16 mouse cellular contexts compared by ENCODE assay signal in the genomic region with DNA sequence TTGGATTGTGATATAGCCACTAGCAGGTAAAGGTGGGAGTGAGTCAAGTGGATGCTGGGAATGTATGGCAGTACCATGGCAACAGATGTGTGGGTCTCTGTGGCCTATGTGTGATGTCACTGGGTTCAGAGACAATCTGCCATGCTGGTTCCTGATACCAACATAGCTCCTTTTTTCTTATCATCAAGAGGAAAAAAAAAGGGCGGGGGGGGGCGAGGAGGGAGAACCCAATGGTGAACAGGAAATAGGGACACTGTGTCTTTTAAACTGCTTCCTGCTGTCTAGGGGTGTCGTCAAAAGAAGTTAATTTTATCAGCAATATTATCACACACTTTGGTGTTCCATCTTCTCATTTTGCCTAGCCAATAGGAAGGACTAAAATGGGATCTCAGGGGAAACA.
"Had no signal": no experiment of that assay in that cellular context is flagged by ENCODE, and none has a peak within 500 bp of the region (broad histone marks: within the 10 kb centered on the region; RNA-seq: fewer than 3 reads in every experiment).

No protein-coding gene starts in this region.

- H3K9me3 ChIP-seq: neural tube, embryonic 13.5 days; neural tube, embryonic 15.5 days; stomach, embryonic 15.5 days had no signal

- H3K27me3 ChIP-seq: neural tube, embryonic 13.5 days; neural tube, embryonic 15.5 days; stomach, embryonic 15.5 days had no signal

- H3K36me3 ChIP-seq: neural tube, embryonic 13.5 days; neural tube, embryonic 15.5 days; stomach, embryonic 15.5 days had no signal

- H3K4me3 ChIP-seq: neural tube, embryonic 13.5 days; neural tube, embryonic 15.5 days; stomach, embryonic 15.5 days had no signal

- H3K27ac ChIP-seq: neural tube, embryonic 13.5 days; neural tube, embryonic 15.5 days; stomach, embryonic 15.5 days; stomach, postnatal 0 days had no signal

- H3K9ac ChIP-seq: neural tube, embryonic 13.5 days; neural tube, embryonic 15.5 days; stomach, embryonic 15.5 days had no signal

- H3K4me1 ChIP-seq: neural tube, embryonic 13.5 days; neural tube, embryonic 15.5 days; stomach, embryonic 15.5 days had no signal

- DNase-seq: retina, postnatal 1 day; right cerebral cortex, adult 18-20 months; right cerebral cortex, postnatal 14 days; right cerebral cortex, postnatal 25 days; right cerebral cortex, postnatal 4 days; spleen, adult 18-20 months; thymus, adult 18-20 months; thymus, adult 2 months; thymus, postnatal 14 days; thymus, postnatal 25 days; thymus, postnatal 36 days; thymus, postnatal 4 days had no signal
